Mouse (Mus musculus) heart, embryonic 16.5 days (tissue): ENCODE results near the gene Necab3. TPM values are rescaled to one million over a fixed set of nuclear protein-coding genes. Genes with fewer than 3 reads are reported as not detected.
A peak's percentile ranks its signal among the peaks of the same experiment; 100 is the strongest.

Experiments used
- ATAC-seq: fragments of 200-750 bp; cut with Nextera tagmentation; replicated peaks from 2 replicates; pipeline ENCODE4 v1.8.0; 2017; ENCODE audit warnings: moderate number of reproducible peaks; ENCODE audit not compliant: insufficient read depth, low FRiP score; ENCODE audit errors: extremely low read depth
- H3K27ac ChIP-seq: fragments of 300-500 bp; sonication (generic); 2 replicates; pipeline ENCODE4 v1.5.1; 2014; ENCODE audit warnings: mild to moderate bottlenecking, low read length, control low read depth, moderate library complexity
- H3K27me3 ChIP-seq: fragments of 300-500 bp; sonication (generic); 2 replicates; pipeline ENCODE4 v1.6.1; 2014; ENCODE audit warnings: low read length, mixed read lengths; ENCODE audit not compliant: control insufficient read depth, insufficient read depth
- H3K36me3 ChIP-seq: fragments of 300-500 bp; sonication (generic); 2 replicates; pipeline ENCODE4 v1.6.1; 2014; ENCODE audit not compliant: control insufficient read depth, insufficient read depth
- H3K4me1 ChIP-seq: fragments of 300-500 bp; sonication (generic); 2 replicates; pipeline ENCODE4 v1.6.1; 2014; ENCODE audit warnings: low read length, mixed read lengths; ENCODE audit not compliant: control insufficient read depth, insufficient read depth
- H3K4me2 ChIP-seq: fragments of 300-500 bp; sonication (generic); 2 replicates; pipeline ENCODE4 v1.6.1; 2014; ENCODE audit warnings: low read depth, mild to moderate bottlenecking, control low read depth, low read length
- H3K4me3 ChIP-seq: fragments of 300-500 bp; sonication (generic); 2 replicates; pipeline ENCODE4 v1.5.1; 2014; ENCODE audit warnings: mild to moderate bottlenecking, control low read depth, low read length
- H3K9ac ChIP-seq: fragments of 300-500 bp; sonication (generic); 2 replicates; pipeline ENCODE4 v1.6.1; 2014; ENCODE audit warnings: low read length, control low read depth
- H3K9me3 ChIP-seq: fragments of 300-500 bp; sonication (generic); replicated peaks from 2 replicates; pipeline ENCODE4 v1.6.1; 2016; ENCODE audit warnings: low read length; ENCODE audit not compliant: control insufficient read depth
- WGBS: fragments of 180-500 bp; shearing (Covaris S2); extraction: QIAGEN DNeasy Blood & Tissue Kit; methylation state at CpG from one replicate; pipeline ENCODE4 v1.1.7; 2014; 5-methylcytosine and 5-hydroxymethylcytosine counted together
- polyA plus RNA-seq: library from polyadenylated mRNA; unstranded; fragments of >200 nt; fragmentation: Nextera tagmentation; extraction: Ambion mirVana; gene quantifications from 2 replicates; pipeline ENCODE4 v1.2.1, GENCODE M21; 2015

Gene Necab3
- polyA plus RNA-seq, 1 experiment from 2014 or later: 2.8 TPM

DNA sequence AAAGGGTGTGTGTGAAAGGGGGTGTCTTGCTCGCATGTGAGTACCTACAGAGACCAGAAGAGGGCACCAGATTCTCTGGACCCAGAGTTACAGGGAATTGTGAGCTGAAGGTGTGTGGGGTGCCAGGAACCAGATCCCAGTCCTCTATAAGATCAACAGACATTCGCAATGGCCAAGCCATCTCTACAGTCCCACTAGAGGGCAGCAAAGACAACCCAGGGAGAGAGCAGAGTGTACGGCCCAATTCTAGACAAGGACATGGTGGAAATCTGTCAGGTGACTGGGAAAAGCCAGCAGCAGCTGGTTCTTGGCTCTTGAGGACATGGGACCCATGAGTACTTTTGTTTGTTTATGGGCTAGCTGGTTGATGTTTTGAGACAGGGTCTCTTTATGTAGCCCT, 34.3 kb upstream of the Necab3 start:
- Histone ChIP-seq H3K27ac (no peak overlapping the region), H3K4me3 (no peak overlapping the region), H3K27me3 (no peaks in the 10 kb centered on the region), H3K4me1 (no peaks in the 10 kb centered on the region), H3K4me2 (no peak overlapping the region), H3K9me3 (peaks cover 3% of the 10 kb centered on the region; the same call in 1 of the 2 replicates), H3K9ac (no peak overlapping the region), H3K36me3 (no peaks in the 10 kb centered on the region)
- WGBS: 64% methylated on average over 3 of the region's 3 CpGs
- ATAC-seq: no peak; the same call in 1 of the 2 replicates

DNA sequence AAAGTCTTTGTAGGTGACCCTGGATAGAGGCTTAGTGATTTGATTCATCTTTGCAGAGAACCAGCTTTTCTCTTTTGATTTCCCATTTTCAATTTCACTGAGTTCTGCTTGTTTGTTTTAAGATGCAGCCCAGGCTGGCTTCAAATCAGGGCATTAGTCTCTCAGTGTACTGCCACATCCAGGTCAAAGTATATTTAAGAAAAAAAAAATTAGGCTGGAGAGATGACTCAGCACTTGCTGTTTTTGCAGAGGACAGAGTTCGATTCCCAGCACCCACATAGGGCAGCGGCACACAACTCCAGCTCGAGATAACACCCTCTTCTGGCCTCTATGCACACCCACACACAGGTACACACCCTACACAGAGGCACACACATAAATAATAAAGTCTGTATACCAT, 32.5 kb upstream of the Necab3 start:
- ATAC-seq: no peak
- Histone ChIP-seq H3K36me3 (peaks cover 8% of the 10 kb centered on the region), H3K9ac (no peak overlapping the region), H3K9me3 (peaks cover 3% of the 10 kb centered on the region; the same call in 1 of the 2 replicates), H3K4me2 (no peak overlapping the region), H3K4me1 (no peaks in the 10 kb centered on the region), H3K27me3 (no peaks in the 10 kb centered on the region), H3K27ac (no peak overlapping the region), H3K4me3 (no peak overlapping the region)
- WGBS: 84% methylated on average over 3 of the region's 3 CpGs

DNA sequence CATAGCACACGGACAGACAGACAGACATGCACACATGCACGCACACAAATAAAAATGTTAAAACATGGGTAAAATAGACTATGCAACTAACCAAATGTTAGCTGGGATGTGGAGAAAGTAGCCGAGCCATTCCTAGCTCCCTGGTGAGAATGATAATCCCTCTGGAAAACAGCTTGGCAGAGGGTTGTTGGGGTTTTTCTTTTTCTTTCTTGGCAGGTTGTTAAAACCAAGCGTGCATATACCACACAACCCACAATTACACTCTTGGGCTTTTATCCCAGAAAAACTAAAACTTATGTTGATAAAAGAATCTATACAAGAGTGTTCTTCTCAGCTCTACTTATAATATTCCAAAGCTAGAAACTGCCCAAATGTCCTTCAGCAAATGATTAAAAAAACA, 30.4 kb upstream of the Necab3 start:
- Histone ChIP-seq H3K36me3 (peaks cover 8% of the 10 kb centered on the region), H3K4me3 (no peak overlapping the region), H3K27ac (no peak overlapping the region), H3K4me2 (no peak overlapping the region), H3K4me1 (peaks cover 10% of the 10 kb centered on the region), H3K9me3 (peaks cover 3% of the 10 kb centered on the region; the same call in 1 of the 2 replicates), H3K9ac (no peak overlapping the region), H3K27me3 (no peaks in the 10 kb centered on the region)
- WGBS: 77% methylated on average over 4 of the region's 4 CpGs
- ATAC-seq: no peak

DNA sequence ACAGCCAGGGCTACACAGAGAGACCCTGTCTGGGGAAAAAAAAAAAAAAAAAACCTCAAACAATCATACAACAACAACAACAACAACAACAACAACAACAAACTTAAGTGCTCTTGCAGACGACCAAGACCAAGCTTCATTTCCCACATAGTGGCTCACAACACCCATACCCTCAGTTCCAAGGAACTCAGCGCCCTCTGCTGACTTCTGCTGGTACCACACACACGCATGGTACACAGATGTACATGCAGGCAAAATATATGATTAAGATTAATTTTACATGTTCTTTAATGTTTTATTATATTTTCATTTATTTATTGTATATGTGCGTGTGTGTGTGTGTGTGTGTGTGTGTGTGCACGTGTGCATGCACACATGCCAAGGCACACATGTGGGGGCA, 27.7 kb upstream of the Necab3 start:
- WGBS: 78% methylated on average over 5 of the region's 5 CpGs
- Histone ChIP-seq H3K9me3 (no peaks in the 10 kb centered on the region), H3K9ac (no peak overlapping the region), H3K4me3 (no peak overlapping the region), H3K36me3 (peaks cover 8% of the 10 kb centered on the region), H3K27me3 (no peaks in the 10 kb centered on the region), H3K4me1 (peaks cover 14% of the 10 kb centered on the region), H3K4me2 (no peak overlapping the region), H3K27ac (no peak overlapping the region)
- no peak for ATAC-seq

DNA sequence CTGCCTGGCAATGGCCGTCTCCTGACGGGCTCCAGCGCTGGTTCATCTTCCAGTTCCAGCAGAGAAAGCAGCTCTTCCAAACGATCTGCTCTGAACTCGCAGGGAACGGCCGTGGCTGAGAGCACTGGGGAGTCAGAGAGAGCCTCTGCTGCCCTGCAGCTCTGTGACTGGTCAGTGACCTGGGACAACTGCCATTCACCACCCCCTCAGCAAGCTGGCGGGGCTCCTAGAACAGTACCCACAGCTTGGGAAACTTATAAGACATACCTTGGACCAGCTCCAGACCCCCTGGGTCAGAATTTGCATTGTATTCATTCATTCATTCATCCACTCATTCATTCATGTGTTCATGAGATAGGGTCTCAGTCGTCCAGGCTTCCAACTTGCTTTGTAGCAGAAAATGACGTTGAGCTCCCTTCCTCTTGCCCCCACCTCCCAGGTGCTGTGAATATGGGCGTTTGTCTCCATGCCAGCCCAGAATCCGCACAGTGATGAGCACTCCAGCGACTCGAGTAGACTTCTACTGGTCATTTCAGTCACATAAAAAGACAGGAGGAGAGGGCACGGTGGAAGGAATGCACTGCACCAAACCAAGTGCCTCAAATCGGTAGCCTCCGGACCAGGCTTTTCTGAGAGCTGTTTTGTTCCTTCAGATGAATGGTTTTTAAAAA, 26.4 kb upstream of the Necab3 start:
- no peak overlapping the region for H3K9ac ChIP-seq
- H3K27ac ChIP-seq: no peak overlapping the region
- H3K36me3 ChIP-seq: peaks cover 8% of the 10 kb centered on the region
- H3K9me3 ChIP-seq: no peaks in the 10 kb centered on the region
- H3K27me3 ChIP-seq: no peaks in the 10 kb centered on the region
- H3K4me1 ChIP-seq: peaks cover 14% of the 10 kb centered on the region
- H3K4me2 ChIP-seq: no peak overlapping the region
- H3K4me3 ChIP-seq: no peak overlapping the region
- WGBS: 56% methylated on average over 17 of the region's 17 CpGs
- no peak for ATAC-seq

DNA sequence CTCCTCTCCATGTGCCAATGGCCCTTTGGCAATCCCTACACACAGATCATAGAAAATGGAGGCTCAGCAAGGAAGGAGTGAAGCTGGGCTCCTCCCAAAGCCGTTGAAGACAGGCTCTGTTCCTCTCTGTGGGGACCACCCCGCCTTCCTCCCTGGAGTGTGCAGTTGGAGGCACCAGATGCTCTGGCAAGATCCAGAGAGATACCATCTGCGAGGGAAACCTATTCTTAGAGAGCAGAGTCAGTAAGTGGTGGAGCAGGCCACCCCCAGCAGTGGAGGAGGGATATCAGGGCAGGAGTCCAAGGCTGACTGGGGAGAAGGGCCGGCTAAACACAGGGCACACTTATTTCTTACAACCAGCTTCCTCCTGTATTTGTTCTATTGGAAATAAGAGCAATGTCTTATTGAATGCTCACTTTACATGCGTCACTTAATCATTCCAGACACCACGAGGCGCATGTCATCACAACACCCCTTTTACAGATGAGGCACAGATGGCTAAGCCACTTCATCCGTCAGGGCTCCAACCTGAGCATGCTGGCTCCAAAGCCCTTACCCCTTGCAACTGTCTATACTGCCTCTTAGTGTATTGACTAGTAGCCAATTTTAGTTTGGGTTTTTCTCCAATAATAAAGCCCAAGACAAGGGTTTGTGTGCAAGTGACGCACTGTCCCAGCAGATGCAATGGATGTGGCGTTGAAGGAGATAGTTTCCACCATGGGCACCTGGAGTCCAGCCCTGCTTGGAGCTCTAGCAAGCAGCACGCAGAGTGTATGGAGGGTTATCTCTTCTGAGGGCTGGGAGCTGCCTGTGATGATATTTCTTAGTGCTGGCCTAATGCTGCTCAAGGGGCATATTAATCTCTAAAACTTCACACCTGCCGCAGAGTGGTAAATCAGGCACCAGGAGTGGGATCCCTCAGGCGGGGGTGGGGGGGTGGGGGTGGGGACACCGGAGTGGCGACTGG, 25.5 kb upstream of the Necab3 start:
- no peak overlapping the region for H3K4me2 ChIP-seq
- peak; percentile 73; the same call in 1 of the 2 replicates for ATAC-seq
- no peaks in the 10 kb centered on the region for H3K9me3 ChIP-seq
- H3K9ac ChIP-seq: no peak overlapping the region
- H3K27me3 ChIP-seq: no peaks in the 10 kb centered on the region
- H3K36me3 ChIP-seq: peaks cover 8% of the 10 kb centered on the region
- peaks cover 14% of the 10 kb centered on the region for H3K4me1 ChIP-seq
- H3K4me3 ChIP-seq: no peak overlapping the region
- H3K27ac ChIP-seq: no peak overlapping the region
- 39% methylated on average over 15 of the region's 15 CpGs for WGBS

DNA sequence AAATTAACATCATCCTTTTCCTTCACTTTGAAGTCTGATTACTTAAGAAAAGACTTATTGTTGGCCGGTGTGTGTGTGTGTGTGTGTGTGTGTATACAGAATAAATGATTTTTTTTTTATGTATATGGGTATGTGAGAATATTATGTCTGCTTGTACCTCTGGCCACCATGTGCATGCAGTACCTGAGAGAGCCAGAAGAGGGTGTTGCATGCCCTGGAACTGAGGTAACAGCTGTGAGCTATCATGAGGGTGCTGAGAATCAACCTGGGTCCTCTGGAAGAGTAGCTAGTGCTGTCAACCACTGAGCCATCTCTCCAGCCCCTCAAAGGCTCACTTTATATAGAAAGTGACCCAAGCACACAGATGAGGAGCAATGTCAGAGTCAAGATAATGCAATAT, 22.7 kb upstream of the Necab3 start:
- no peak overlapping the region for H3K4me2 ChIP-seq
- no peak overlapping the region for H3K4me3 ChIP-seq
- H3K27ac ChIP-seq: no peak overlapping the region
- peaks cover 18% of the 10 kb centered on the region for H3K4me1 ChIP-seq
- 81% methylated on average over 1 of the region's 1 CpGs for WGBS
- no peaks in the 10 kb centered on the region for H3K36me3 ChIP-seq
- H3K27me3 ChIP-seq: no peaks in the 10 kb centered on the region
- H3K9ac ChIP-seq: no peak overlapping the region
- ATAC-seq: no peak
- H3K9me3 ChIP-seq: no peaks in the 10 kb centered on the region

DNA sequence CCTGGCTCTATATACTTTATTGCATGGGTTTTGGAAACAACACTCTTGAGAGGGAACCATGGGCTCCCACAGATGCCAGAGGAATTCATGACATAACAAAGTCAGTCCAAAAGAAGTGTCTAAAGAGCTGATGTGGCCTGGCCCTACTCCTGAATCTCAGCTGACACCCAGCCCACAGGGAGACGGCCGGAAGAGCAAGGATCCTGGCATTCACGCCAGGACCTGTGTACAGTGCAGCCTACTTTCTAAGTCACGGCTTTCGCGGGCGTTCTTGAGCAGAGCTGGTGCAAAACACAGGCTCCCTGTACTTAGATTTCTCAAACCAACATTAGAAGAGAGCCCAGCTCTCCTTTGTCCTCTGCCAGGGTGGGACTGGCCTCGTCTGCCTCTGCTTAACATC, 21.9 kb upstream of the Necab3 start:
- Histone ChIP-seq H3K9ac (no peak overlapping the region), H3K27me3 (no peaks in the 10 kb centered on the region), H3K4me1 (peaks cover 18% of the 10 kb centered on the region), H3K4me2 (no peak overlapping the region), H3K4me3 (no peak overlapping the region), H3K36me3 (no peaks in the 10 kb centered on the region), H3K27ac (no peak overlapping the region; the same call in 1 of the 2 replicates), H3K9me3 (no peaks in the 10 kb centered on the region)
- no peak for ATAC-seq
- 55% methylated on average over 8 of the region's 8 CpGs for WGBS

DNA sequence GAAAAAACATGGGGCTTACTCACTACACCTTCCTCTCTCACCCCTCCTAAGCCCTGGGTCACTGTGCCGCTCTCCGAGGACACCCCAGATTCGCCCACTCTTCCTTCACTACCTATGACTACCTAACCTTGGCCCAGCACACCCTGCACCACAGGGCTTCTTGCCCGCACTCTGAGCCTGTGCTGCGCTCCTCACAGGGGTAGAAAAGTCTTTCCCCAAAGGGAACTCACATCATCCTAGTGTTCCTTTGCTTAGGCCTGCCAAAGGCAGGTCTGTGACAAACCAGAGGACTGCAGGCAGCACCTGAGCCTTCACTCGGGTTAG, 19.0 kb upstream of the Necab3 start:
- no peak for ATAC-seq
- Histone ChIP-seq H3K4me1 (0 out of 2 replicates have a peak, but pooled peaks cover 4% of the 10 kb centered on the region), H3K9ac (peak overlapping the region; percentile 43; the same call in 1 of the 2 replicates), H3K4me3 (no peak overlapping the region), H3K27me3 (no peaks in the 10 kb centered on the region), H3K9me3 (no peaks in the 10 kb centered on the region), H3K36me3 (no peaks in the 10 kb centered on the region), H3K27ac (0 out of 2 replicates have a peak overlapping the region, but pooled peaks have one; percentile 24), H3K4me2 (no peak overlapping the region)
- WGBS: 83% methylated on average over 6 of the region's 6 CpGs
